Mouse (Mus musculus): ENCODE results near the gene Gm26566. TPM values are rescaled to one million over a fixed set of nuclear protein-coding genes. Genes with fewer than 3 reads are reported as not detected.

Gene Gm26566
- 0.84 and 1.1 TPM in 2 replicates for polyA plus RNA-seq (2016; fragmentation: Nextera tagmentation; extraction: Ambion mirVana)

DNA sequence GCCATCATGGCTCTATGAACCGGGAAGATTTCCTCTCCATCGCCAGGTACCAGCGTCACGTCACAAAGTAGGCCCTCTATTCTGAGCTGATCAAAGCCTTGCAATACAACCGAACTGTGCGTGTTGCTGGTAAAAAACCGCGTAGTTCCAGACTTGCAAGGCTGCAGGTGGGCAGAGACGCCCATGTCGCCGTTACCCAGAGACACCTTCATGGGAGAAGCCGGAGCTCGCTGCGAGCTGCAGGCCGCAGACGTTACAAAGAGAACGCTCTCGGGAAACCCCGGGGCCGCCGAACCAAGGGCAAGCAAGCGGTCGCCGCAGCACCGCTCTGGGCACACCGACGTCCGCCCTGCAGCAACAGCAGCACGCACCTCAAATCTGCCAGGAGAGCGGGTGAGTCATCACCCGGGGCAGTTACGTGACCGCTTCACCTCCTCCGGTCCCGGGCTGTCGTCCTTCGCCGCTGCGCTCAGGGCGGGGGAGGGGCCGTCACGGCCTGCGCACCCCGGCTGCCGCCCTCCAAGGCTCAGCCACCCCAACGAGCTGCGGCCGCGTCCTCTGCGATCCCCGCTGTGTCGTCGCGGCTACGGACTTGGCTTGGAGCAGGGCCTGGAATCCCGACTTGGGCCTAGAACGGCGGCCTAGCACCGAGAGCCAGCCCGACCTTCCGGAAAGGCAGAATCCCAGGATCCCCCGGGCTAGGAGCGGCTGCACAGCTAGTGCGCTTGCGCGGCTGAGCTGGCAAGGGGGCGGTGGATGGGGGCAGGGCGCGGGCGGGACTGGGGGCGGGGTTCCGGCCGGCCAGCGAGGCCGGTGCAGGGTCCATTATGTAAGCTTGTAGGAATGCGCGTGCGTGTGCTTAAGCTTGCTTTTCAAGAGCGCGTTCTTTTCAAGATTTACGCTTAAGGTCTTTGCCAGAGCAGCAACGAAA is at the start of gene Gm26566, which contains the start of gene Klhl9:
TSS of gene Gm26566 (plus strand) at position 15 of the 931 bp plus-strand sequence.
TSS of gene Klhl9 (minus strand) at position 675 of the 931 bp plus-strand sequence.
- peaks cover 42% of the 10 kb centered on the region for H3K36me3 ChIP-seq (replicated peaks)
- under 1% methylated on average over 82 of the region's 82 CpGs for WGBS
- H3K27me3 ChIP-seq (ENCODE audit: poor library complexity, severe bottlenecking) = no peaks in the 10 kb centered on the region
- H3K4me1 ChIP-seq = peaks cover 40% of the 10 kb centered on the region
- H3K27ac ChIP-seq = peak within 1 kb of the TSS; percentile 99
- peak; percentile 97 for DNase-seq (ENCODE audit: extremely low spot score, low spot score)
- peak within 1 kb of the TSS; percentile 95 for H3K4me3 ChIP-seq
- no peaks in the 10 kb centered on the region; the same call in 1 of the 2 replicates for H3K9me3 ChIP-seq

DNA sequence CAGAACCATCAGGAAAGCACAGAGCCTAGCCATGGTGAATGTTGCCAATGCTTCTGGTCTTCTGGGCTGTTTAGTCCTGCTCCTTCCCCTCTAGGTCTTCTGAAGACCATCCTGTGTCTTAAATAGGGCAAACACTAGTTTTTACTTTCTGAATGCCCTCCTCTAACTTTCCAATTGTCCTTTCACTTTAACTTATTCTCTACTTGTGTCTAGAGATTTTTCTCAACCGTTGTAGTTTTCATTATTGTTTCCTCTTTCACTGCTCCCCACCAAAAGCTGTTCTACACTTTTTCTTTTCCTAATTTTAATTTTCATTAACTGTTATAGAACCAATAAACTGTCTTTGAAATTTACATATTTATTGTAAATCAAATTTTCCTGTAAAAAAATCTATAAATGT is 44.8 kb upstream of the Gm26566 start, which contains the start of gene Ifna16:
TSS of gene Ifna16 (minus strand) at position 101 of the 400 bp plus-strand sequence.
- Histone ChIP-seq H3K27me3 (ENCODE audit: poor library complexity, severe bottlenecking) (no peaks in the 10 kb centered on the region), H3K36me3 (replicated peaks) (no peaks in the 10 kb centered on the region), H3K9me3 (no peaks in the 10 kb centered on the region), H3K4me1 (no peaks in the 10 kb centered on the region), H3K4me3 (no peak within 1 kb of the TSS), H3K27ac (no peak within 1 kb of the TSS)
- no peak for DNase-seq (ENCODE audit: extremely low spot score, low spot score)
- 84% methylated on average over 1 of the region's 1 CpGs for WGBS

DNA sequence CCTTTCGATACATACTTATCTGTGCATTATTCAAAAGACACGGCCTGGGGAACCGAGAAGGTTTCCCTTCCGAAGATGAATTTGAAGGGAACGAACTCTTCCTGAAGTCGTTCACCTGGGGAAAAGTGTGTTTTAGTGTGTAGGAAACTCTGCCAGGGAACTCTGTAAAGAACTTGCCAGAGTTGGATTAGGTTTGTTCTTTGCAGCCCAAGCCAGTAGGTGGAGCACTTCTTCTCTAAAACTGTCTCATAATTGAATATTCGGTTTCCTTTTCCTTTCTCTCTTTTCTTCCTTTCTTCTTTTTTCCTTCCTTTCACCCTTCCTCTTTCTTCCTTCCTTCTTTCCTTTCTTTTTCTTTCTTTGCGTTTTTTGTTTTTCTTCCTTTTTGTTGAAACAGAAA is 41.2 kb upstream of the Gm26566 start:
- no peaks in the 10 kb centered on the region for H3K4me1 ChIP-seq
- H3K9me3 ChIP-seq = no peaks in the 10 kb centered on the region
- no peak overlapping the region for H3K27ac ChIP-seq
- H3K36me3 ChIP-seq (replicated peaks) = no peaks in the 10 kb centered on the region
- WGBS = 52% methylated on average over 8 of the region's 8 CpGs
- no peaks in the 10 kb centered on the region for H3K27me3 ChIP-seq (ENCODE audit: poor library complexity, severe bottlenecking)
- no peak for DNase-seq (ENCODE audit: extremely low spot score, low spot score)
- H3K4me3 ChIP-seq = no peak overlapping the region

DNA sequence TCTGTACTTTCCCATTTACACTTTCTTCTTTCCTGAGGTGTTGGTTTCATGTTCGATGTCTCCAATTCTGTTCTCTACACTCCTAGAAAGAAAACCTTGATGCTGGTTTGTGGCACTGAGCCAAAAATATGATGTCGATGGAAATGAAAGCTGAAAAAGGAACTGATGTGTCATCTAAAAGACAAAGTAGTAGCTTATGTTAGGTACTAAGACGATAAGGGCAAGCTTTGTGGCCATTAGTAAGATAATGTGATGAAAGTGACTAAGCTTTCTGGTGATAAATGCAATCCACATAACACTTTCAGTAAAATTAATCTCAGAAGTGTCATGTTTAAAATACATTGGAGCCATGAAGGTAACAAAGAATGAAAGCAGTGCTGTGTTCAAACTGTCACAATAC is 40.3 kb upstream of the Gm26566 start:
- Histone ChIP-seq H3K36me3 (replicated peaks) (no peaks in the 10 kb centered on the region), H3K27me3 (ENCODE audit: poor library complexity, severe bottlenecking) (no peaks in the 10 kb centered on the region), H3K27ac (no peak overlapping the region), H3K4me1 (no peaks in the 10 kb centered on the region), H3K9me3 (no peaks in the 10 kb centered on the region), H3K4me3 (no peak overlapping the region)
- 89% methylated on average over 3 of the region's 3 CpGs for WGBS
- no peak for DNase-seq (ENCODE audit: extremely low spot score, low spot score)

DNA sequence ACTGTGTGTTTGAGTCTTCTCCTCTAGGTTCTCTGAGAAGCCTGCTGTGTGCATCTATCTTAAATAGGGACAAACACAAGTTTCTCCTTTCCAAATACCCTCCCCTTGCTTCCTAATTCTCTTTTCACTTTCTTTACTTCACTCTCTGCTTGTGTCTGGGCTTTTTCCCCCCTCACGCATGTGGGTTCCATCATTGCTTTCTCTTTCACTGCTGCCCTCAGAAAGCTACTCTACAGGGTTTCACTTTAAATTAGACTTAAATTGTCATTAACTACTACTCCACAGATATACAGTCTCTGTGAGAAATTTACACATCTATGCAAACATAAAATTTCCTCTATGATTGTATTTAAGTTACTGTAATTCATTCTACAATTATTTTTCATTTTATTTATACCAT is 37.8 kb upstream of the Gm26566 start, which contains the start of gene Ifna2:
TSS of gene Ifna2 (minus strand) at position 101 of the 400 bp plus-strand sequence.
- no peak within 1 kb of the TSS for H3K27ac ChIP-seq
- no peaks in the 10 kb centered on the region for H3K36me3 ChIP-seq (replicated peaks)
- no peak for DNase-seq (ENCODE audit: extremely low spot score, low spot score)
- no peaks in the 10 kb centered on the region for H3K27me3 ChIP-seq (ENCODE audit: poor library complexity, severe bottlenecking)
- 91% methylated on average over 1 of the region's 1 CpGs for WGBS
- H3K4me1 ChIP-seq = no peaks in the 10 kb centered on the region
- no peaks in the 10 kb centered on the region for H3K9me3 ChIP-seq
- H3K4me3 ChIP-seq = no peak within 1 kb of the TSS

DNA sequence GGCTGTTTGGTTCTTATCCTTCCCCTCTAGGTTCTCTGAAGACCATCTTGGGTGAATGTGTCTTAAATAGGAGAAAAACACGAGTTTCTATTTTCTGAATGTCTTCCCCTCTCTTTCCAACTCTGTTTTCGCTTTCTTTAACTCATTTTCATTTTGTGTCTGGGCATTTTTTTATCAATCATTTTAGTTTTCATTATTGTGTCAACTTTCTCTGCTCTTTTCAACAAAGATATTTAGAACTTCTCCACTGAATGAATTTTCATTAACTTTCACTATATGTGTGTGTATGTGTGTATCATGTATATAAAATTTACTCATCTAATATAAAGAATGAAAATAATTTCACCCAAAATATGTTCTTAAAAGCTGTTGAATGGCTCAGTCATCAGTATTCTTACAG is 30.3 kb upstream of the Gm26566 start, which contains the start of gene Ifnab:
TSS of gene Ifnab (minus strand) at position 101 of the 400 bp plus-strand sequence.
- Histone ChIP-seq H3K27me3 (ENCODE audit: poor library complexity, severe bottlenecking) (no peaks in the 10 kb centered on the region), H3K36me3 (replicated peaks) (no peaks in the 10 kb centered on the region), H3K9me3 (no peaks in the 10 kb centered on the region), H3K4me1 (no peaks in the 10 kb centered on the region), H3K27ac (no peak within 1 kb of the TSS), H3K4me3 (no peak within 1 kb of the TSS)
- WGBS = 69% methylated on average over 2 of the region's 2 CpGs
- no peak for DNase-seq (ENCODE audit: extremely low spot score, low spot score)

DNA sequence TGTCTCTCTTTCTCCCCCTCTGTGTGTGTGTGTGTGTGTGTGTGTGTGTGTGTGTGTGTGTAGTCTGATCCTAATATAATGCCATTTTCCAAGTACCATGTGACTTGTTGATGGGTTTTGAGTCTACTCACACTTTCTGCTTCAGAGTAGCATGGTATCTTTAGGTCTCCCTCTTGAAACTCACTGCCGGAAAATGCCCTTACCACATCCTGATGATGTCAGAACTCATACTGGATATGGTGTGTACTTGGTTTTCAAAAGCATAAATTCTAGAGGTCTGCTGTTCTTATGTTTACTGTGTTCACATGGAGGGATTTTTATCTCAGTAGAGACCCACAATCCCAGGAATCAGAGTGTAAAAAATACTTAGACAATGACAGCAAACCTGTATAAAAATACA is 29.1 kb upstream of the Gm26566 start:
- DNase-seq (ENCODE audit: extremely low spot score, low spot score) = no peak
- H3K4me1 ChIP-seq = no peaks in the 10 kb centered on the region
- 97% methylated on average over 1 of the region's 1 CpGs for WGBS

DNA sequence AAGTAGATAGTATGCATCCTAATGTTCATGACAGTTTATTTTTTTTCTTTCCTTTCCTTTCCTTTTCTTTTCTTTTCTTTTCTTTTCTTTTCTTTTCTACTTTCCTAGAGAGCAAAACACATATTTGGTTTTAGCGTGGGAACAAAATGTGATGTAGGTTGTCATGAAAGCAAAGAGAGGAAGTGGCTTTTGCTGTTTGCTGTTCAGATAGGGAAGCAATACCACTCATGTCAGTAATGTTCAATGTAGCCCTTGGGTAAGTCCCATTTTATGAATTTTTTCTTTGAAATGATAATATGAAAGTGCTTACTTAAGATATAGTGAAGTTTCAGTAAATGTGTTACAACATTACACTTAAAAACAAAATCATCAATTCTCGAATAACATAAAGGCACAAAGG is 28.2 kb upstream of the Gm26566 start:
- Histone ChIP-seq H3K36me3 (replicated peaks) (no peaks in the 10 kb centered on the region), H3K27ac (no peak overlapping the region), H3K4me1 (no peaks in the 10 kb centered on the region), H3K9me3 (no peaks in the 10 kb centered on the region), H3K27me3 (ENCODE audit: poor library complexity, severe bottlenecking) (no peaks in the 10 kb centered on the region), H3K4me3 (no peak overlapping the region)
- 89% methylated on average over 2 of the region's 2 CpGs for WGBS
- DNase-seq (ENCODE audit: extremely low spot score, low spot score) = no peak

More for the DNA sequence above, 29.1 kb upstream of the Gm26566 start:
- H3K27me3 ChIP-seq (ENCODE audit: poor library complexity, severe bottlenecking) = no peaks in the 10 kb centered on the region
- no peaks in the 10 kb centered on the region for H3K9me3 ChIP-seq
- no peak overlapping the region for H3K4me3 ChIP-seq
- H3K27ac ChIP-seq = no peak overlapping the region
- H3K36me3 ChIP-seq (replicated peaks) = no peaks in the 10 kb centered on the region

DNA sequence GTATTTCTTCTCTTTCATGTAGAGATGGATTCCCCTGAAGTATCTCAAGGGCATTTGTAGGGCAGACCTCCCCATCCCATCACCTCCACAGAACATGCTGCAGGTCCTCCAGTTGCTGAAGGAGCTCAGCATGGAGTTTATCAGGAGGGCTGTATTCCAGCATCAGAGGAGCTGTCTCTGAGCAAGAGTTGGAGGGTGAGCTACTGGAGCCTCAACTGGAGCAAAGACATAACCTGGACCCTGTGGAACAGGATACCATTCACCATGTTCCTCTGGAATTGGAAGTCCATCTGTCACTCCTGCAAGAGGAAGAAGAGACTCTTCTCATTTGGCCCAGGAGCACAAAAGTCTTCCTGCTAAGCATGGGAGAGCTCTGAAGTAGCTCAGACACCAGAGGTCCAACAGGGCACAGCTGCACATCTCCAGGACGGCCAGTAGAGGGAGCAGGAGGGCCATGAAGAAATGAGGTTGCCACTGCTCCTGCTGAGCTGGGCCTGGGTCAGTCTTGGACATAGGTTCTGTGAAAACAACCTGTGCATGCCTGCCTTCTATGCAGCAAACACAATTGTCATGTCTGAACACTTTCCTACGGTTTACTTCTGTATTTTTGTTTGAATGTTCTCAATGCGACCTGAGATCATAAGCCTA is 25.2 kb upstream of the Gm26566 start:
- no peak overlapping the region for H3K27ac ChIP-seq
- H3K27me3 ChIP-seq (ENCODE audit: poor library complexity, severe bottlenecking) = no peaks in the 10 kb centered on the region
- H3K4me3 ChIP-seq = no peak overlapping the region
- no peaks in the 10 kb centered on the region for H3K9me3 ChIP-seq
- H3K36me3 ChIP-seq (replicated peaks) = no peaks in the 10 kb centered on the region
- H3K4me1 ChIP-seq = no peaks in the 10 kb centered on the region
- WGBS = 29% methylated on average over 3 of the region's 3 CpGs
- DNase-seq (ENCODE audit: extremely low spot score, low spot score) = peak; percentile 75

DNA sequence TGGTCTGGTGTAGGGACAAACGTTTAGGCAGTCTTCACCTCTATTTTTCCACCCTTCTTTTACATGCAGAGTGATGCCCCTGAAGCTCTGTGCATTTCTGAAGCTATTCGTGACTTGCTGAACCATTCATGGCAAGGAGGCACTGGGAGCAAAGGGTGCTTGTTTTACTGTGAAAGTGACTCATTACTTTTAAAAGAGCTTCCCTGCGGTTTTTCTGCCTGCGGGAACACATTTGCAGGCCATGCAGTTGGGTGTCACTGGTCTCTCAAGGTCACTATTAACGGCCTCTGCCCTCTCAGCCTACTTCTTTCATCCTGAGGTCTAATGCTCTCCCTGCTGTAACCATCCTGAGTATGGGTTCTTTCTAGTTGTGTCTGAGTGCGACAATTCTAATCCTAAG is 24.5 kb upstream of the Gm26566 start:
- 69% methylated on average over 6 of the region's 6 CpGs for WGBS
- H3K36me3 ChIP-seq (replicated peaks) = no peaks in the 10 kb centered on the region
- H3K27ac ChIP-seq = no peak overlapping the region
- DNase-seq (ENCODE audit: extremely low spot score, low spot score) = no peak
- H3K27me3 ChIP-seq (ENCODE audit: poor library complexity, severe bottlenecking) = no peaks in the 10 kb centered on the region
- no peaks in the 10 kb centered on the region for H3K4me1 ChIP-seq
- H3K9me3 ChIP-seq = no peaks in the 10 kb centered on the region
- no peak overlapping the region for H3K4me3 ChIP-seq

DNA sequence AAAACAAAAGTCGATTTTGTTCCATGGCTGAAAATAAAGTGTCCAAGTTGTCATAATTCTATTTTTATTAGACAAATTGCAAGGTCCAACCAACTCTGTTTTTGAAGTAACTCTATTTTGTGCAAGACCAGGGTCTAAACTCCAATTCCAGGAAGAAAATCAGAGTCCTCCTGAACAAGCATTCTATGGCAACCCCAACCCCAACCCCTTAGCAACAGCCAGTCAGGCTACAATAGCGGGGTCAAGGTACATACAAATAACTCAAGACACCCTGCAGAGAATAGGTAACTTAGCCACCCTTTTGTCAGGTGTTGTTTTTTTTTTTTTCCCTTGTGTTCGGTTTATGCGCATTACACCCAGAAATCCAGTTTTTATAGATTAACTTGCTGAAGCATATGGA is 23.9 kb upstream of the Gm26566 start:
- Histone ChIP-seq H3K4me1 (no peaks in the 10 kb centered on the region), H3K9me3 (no peaks in the 10 kb centered on the region), H3K27ac (no peak overlapping the region), H3K27me3 (ENCODE audit: poor library complexity, severe bottlenecking) (no peaks in the 10 kb centered on the region), H3K4me3 (no peak overlapping the region), H3K36me3 (replicated peaks) (no peaks in the 10 kb centered on the region)
- 78% methylated on average over 4 of the region's 4 CpGs for WGBS
- DNase-seq (ENCODE audit: extremely low spot score, low spot score) = no peak

DNA sequence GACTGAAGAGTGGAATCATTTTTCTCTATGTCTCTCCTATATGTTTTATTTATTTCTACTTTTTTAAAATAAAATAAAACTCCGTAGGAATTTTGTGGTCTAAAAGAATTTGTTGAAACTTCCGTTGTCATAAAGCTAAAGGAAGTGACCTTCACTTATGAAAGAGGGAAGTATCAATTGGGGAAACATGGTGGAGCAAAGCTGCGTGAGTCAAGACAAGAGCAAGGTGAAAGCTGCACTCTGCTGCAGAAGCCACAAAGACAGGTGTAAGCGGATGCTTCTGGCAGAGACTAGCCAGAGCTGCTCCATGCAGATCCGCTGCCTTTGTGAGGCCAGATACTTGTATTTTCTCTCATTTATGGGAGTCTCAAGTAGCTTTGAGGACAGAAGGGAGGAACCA is 22.8 kb upstream of the Gm26566 start:
- Histone ChIP-seq H3K4me3 (no peak overlapping the region), H3K9me3 (no peaks in the 10 kb centered on the region), H3K27me3 (ENCODE audit: poor library complexity, severe bottlenecking) (no peaks in the 10 kb centered on the region), H3K27ac (no peak overlapping the region), H3K4me1 (no peaks in the 10 kb centered on the region), H3K36me3 (replicated peaks) (no peaks in the 10 kb centered on the region)
- no peak for DNase-seq (ENCODE audit: extremely low spot score, low spot score)
- 87% methylated on average over 5 of the region's 5 CpGs for WGBS

DNA sequence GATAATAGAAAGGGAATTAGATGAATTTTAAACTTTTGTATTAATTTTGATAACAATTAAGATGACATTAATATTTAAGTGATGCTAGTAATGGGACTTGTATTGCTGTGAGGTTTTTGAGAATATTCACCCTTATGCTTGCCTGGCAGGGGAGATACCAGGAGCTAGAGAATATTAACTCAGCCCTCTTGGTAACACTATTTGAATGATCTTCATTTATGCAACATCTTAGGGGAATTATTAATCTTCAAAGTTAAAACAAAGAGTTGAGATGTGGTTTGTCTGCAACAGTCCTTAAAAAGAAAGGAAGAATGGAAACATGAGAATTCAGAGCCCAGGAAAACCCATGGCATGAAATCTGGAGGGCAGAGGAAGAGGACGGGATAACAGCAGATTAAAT is 22.3 kb upstream of the Gm26566 start:
- Histone ChIP-seq H3K27ac (no peak overlapping the region), H3K9me3 (no peaks in the 10 kb centered on the region), H3K4me3 (no peak overlapping the region), H3K36me3 (replicated peaks) (no peaks in the 10 kb centered on the region), H3K4me1 (no peaks in the 10 kb centered on the region), H3K27me3 (ENCODE audit: poor library complexity, severe bottlenecking) (no peaks in the 10 kb centered on the region)
- no peak for DNase-seq (ENCODE audit: extremely low spot score, low spot score)
- 90% methylated on average over 1 of the region's 1 CpGs for WGBS

Data from forebrain, embryonic 10.5 days (tissue).